Mouse (Mus musculus) embryonic facial prominence, embryonic 10.5 days (tissue): ENCODE measurements around the gene Clns1a. TPM values are rescaled to one million over a fixed set of nuclear protein-coding genes. Genes with fewer than 3 reads are reported as not detected.

ENCODE experiments used
- DNase-seq: peaks from one replicate; pipeline ENCODE4 v3.0.0-alpha.2; 2017; ENCODE audit warnings: low spot score
- H3K27ac ChIP-seq: fragments of 300-500 bp; sonication (generic); replicated peaks from 2 replicates; pipeline ENCODE4 v1.5.1; 2016; ENCODE audit warnings: mild to moderate bottlenecking
- H3K27me3 ChIP-seq: fragments of 300-500 bp; sonication (generic); replicated peaks from 2 replicates; pipeline ENCODE4 v1.6.1; 2016; ENCODE audit warnings: low read depth, mild to moderate bottlenecking; ENCODE audit not compliant: poor library complexity, severe bottlenecking
- H3K36me3 ChIP-seq: fragments of 300-500 bp; sonication (generic); replicated peaks from 2 replicates; pipeline ENCODE4 v1.6.1; 2016; ENCODE audit warnings: mild to moderate bottlenecking, moderate library complexity
- H3K4me1 ChIP-seq: fragments of 300-500 bp; sonication (generic); 2 replicates; pipeline ENCODE4 v1.6.1; 2016
- H3K4me3 ChIP-seq: fragments of 300-500 bp; sonication (generic); 2 replicates; pipeline ENCODE4 v1.5.1; 2016; ENCODE audit warnings: mild to moderate bottlenecking, moderate library complexity
- H3K9me3 ChIP-seq: fragments of 300-500 bp; sonication (generic); 2 replicates; pipeline ENCODE4 v1.6.1; 2016; ENCODE audit warnings: mild to moderate bottlenecking
- WGBS: fragments of 180-500 bp; shearing (Covaris S2); methylation state at CpG from one replicate; pipeline ENCODE4 v1.1.7; 2016; 5-methylcytosine and 5-hydroxymethylcytosine counted together
- polyA plus RNA-seq: library from polyadenylated mRNA; unstranded; fragments of >200 nt; fragmentation: Nextera tagmentation; extraction: Ambion mirVana; gene quantifications from 2 replicates; pipeline ENCODE4 v1.2.1, GENCODE M21; 2016

Gene Clns1a
- 296 and 321 TPM in 2 replicates for polyA plus RNA-seq

- WGBS, result under 1% methylated on average over 63 of the region's 63 CpGs
- Histone ChIP-seq H3K27ac (peak within 1 kb of the TSS; percentile 94), H3K27me3 (no peaks in the 10 kb centered on the region), H3K4me3 (peak within 1 kb of the TSS; percentile 90), H3K9me3 (peaks cover 5% of the 10 kb centered on the region; the same call in 1 of the 2 replicates), H3K36me3 (peaks cover 28% of the 10 kb centered on the region), H3K4me1 (peaks cover 16% of the 10 kb centered on the region)
- peak; percentile 91 for DNase-seq
These were observed at the start of gene Clns1a for GRCm38 (mm10) chr7:97696506-97697254. TSS of gene Clns1a (plus strand) at chr7:97696634.

- WGBS, result 89% methylated on average over 5 of the region's 5 CpGs
- Histone ChIP-seq H3K27me3 (no peaks in the 10 kb centered on the region), H3K27ac (no peak overlapping the region), H3K9me3 (no peaks in the 10 kb centered on the region), H3K4me1 (no peaks in the 10 kb centered on the region), H3K4me3 (no peak overlapping the region), H3K36me3 (peaks cover 22% of the 10 kb centered on the region)
- DNase-seq, result no peak
These were observed 48.8 kb upstream of the Clns1a start for GRCm38 (mm10) chr7:97647656-97648055.

DNA sequence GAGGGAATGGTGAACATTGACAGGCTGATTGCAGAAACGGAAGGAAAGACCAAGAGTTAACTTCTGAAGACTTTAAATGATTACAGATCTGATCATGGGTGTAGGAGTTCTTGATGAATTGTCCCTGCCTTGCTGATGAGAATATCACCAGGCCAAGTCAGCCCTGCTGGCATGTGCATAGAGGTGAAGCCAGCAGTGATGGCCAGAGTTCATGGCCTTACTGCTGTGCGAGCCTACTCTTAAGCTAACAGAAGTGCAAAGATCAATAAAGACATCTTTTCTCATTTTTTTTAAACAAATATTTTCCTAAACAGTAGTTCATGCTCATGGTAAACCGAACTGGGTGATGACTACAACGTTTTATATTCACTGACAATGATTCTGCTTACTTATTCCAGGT is 45.7 kb upstream of the Clns1a start:
- 95% methylated on average over 4 of the region's 4 CpGs for WGBS
- H3K27ac ChIP-seq, result no peak overlapping the region
- H3K9me3 ChIP-seq, result no peaks in the 10 kb centered on the region
- H3K4me1 ChIP-seq, result no peaks in the 10 kb centered on the region
- H3K4me3 ChIP-seq, result no peak overlapping the region
- H3K27me3 ChIP-seq, result no peaks in the 10 kb centered on the region
- no peak for DNase-seq
- H3K36me3 ChIP-seq, result peaks cover 44% of the 10 kb centered on the region

GRCm38 (mm10) chr7:97656144-97656543 is 40.3 kb upstream of the Clns1a start:
- Histone ChIP-seq H3K4me1 (no peaks in the 10 kb centered on the region), H3K27me3 (no peaks in the 10 kb centered on the region), H3K9me3 (no peaks in the 10 kb centered on the region), H3K36me3 (peaks cover 54% of the 10 kb centered on the region), H3K27ac (no peak overlapping the region), H3K4me3 (no peak overlapping the region)
- WGBS, result 91% methylated on average over 6 of the region's 6 CpGs
- no peak for DNase-seq

DNA sequence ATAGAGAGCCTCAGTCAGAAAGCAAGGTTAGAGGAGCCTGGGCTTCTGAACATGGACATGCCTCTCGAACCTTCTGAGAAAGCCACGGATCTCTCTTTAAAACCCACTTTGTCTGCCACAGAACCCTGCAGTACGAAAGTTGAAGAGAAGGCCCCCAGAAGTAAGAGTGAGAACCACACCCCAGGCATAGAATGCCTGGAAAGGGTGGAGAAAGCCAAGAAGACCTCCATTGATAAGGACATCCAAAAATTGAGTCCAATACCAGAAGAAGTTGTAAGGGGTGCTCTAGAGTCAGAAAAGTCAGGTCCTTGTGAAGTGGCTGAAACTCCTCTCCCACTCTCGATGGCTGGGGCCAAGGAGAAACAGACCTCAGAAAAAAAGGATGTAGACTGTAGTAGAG is 34.8 kb upstream of the Clns1a start:
- no peaks in the 10 kb centered on the region for H3K27me3 ChIP-seq
- H3K4me3 ChIP-seq, result no peak overlapping the region
- WGBS, result 91% methylated on average over 4 of the region's 4 CpGs
- peaks cover 72% of the 10 kb centered on the region for H3K36me3 ChIP-seq
- no peaks in the 10 kb centered on the region for H3K9me3 ChIP-seq
- no peak overlapping the region for H3K27ac ChIP-seq
- H3K4me1 ChIP-seq, result no peaks in the 10 kb centered on the region
- DNase-seq, result no peak

DNA sequence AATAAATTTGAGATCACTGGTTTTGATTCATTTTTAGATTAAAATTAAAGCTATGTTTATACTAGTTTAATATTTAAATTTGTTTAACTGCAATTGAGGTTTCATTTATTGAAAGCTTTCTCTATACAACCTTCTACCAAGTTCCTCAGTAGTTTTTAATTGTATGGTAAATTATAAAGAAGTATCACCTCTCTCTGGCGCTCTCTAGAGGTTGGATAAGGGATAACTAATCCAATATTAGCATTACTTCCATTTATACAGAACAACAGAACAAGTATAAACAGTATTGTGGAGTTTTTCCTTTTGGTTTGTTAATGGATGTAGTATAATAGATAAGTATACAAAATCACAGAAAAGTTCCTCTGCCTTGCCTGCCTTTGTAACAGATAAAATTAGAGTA is 17.2 kb upstream of the Clns1a start:
- Histone ChIP-seq H3K4me1 (no peaks in the 10 kb centered on the region), H3K36me3 (peaks cover 88% of the 10 kb centered on the region), H3K27ac (no peak overlapping the region), H3K9me3 (no peaks in the 10 kb centered on the region), H3K27me3 (no peaks in the 10 kb centered on the region), H3K4me3 (no peak overlapping the region)
- no peak for DNase-seq
- 25% methylated on average over 1 of the region's 1 CpGs for WGBS

DNA sequence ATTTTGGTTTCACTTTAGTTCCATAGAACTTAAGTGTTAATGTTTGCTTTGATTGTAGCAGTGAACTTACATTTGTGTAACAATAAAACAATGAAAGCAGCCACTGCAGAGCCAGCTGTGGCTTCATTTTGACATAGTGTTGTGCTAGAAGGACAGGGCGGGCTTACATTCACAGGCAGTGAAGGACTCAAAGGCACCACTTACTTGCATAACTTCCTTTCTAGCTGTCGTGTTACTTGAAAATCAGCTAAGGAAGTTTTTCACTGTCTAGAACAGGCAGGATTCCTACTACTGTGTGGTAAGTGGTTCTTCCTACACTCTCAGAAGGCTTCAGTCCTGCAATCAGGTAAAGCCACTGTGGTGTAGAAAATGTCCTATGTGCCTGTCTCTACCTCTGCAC is 8.6 kb upstream of the Clns1a start:
- H3K4me1 ChIP-seq, result no peaks in the 10 kb centered on the region
- H3K27me3 ChIP-seq, result no peaks in the 10 kb centered on the region
- no peak overlapping the region for H3K27ac ChIP-seq
- no peak overlapping the region for H3K4me3 ChIP-seq
- peaks cover 60% of the 10 kb centered on the region for H3K36me3 ChIP-seq
- no peaks in the 10 kb centered on the region for H3K9me3 ChIP-seq
- DNase-seq, result no peak
- WGBS, result 94% methylated on average over 2 of the region's 2 CpGs

- Histone ChIP-seq H3K27me3 (no peaks in the 10 kb centered on the region), H3K4me3 (no peak overlapping the region), H3K36me3 (peaks cover 24% of the 10 kb centered on the region), H3K27ac (no peak overlapping the region), H3K9me3 (peaks cover 5% of the 10 kb centered on the region; the same call in 1 of the 2 replicates), H3K4me1 (peaks cover 16% of the 10 kb centered on the region)
- no peak for DNase-seq
- 91% methylated on average over 1 of the region's 1 CpGs for WGBS
These were observed 993 bp upstream of the Clns1a start for GRCm38 (mm10) chr7:97695441-97695840.

DNA sequence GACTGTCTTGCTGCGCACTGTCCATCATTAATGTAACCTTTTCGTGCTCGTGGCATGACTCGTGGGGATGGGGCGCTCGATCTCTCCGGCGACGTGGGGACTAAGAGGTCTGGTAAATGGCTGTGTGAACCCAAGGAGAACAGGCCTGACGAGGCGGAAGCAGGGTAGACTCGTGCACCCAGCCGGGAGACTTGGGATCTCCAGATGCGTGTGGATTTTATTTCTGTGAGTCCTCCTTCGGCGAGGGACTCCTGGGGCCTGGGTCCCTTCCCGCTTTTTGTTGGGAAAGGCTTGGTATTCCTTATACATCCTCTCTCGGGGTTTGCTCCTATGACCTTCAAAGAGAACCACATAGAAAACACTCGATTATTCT is 315 bp upstream of the Clns1a start:
- 41% methylated on average over 19 of the region's 19 CpGs for WGBS
- Histone ChIP-seq H3K27me3 (no peaks in the 10 kb centered on the region), H3K27ac (peak overlapping the region; percentile 94), H3K36me3 (peaks cover 25% of the 10 kb centered on the region), H3K9me3 (peaks cover 5% of the 10 kb centered on the region; the same call in 1 of the 2 replicates), H3K4me3 (peak overlapping the region; percentile 90), H3K4me1 (peaks cover 16% of the 10 kb centered on the region)
- DNase-seq, result no peak

GRCm38 (mm10) chr7:97700173-97700572 is 3.7 kb downstream of the Clns1a start:
- WGBS, result 95% methylated on average over 4 of the region's 4 CpGs
- H3K9me3 ChIP-seq, result peaks cover 5% of the 10 kb centered on the region; the same call in 1 of the 2 replicates

DNA sequence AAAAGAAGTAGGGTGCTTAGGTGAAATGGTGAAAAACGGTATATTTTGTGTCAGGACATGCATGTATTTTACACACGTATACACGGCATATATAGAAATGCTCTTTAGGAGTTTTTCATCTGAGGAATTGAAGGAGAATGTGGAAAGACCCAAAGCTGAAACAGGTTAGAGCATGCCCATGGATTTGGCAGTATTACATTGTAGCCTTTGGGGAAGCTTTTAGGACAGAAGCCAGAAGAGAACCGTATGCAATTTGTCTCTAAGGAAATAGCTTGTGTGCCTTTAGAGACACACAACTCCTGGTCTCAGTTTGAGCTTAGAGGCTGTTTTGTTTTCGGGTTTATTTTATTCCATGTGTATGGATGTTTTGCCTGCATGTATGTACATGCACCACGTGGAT is 4.7 kb downstream of the Clns1a start:
- H3K27ac ChIP-seq, result no peak overlapping the region
- H3K9me3 ChIP-seq, result peaks cover 5% of the 10 kb centered on the region; the same call in 1 of the 2 replicates
- WGBS, result 89% methylated on average over 6 of the region's 6 CpGs
- peaks cover 10% of the 10 kb centered on the region for H3K4me1 ChIP-seq
- no peak for DNase-seq
- H3K27me3 ChIP-seq, result no peaks in the 10 kb centered on the region
- H3K4me3 ChIP-seq, result no peak overlapping the region
- H3K36me3 ChIP-seq, result peaks cover 36% of the 10 kb centered on the region

More at GRCm38 (mm10) chr7:97700173-97700572, 3.7 kb downstream of the Clns1a start:
- no peak overlapping the region for H3K4me3 ChIP-seq
- no peak overlapping the region for H3K27ac ChIP-seq
- H3K27me3 ChIP-seq, result no peaks in the 10 kb centered on the region
- no peak for DNase-seq
- H3K4me1 ChIP-seq, result peaks cover 16% of the 10 kb centered on the region
- H3K36me3 ChIP-seq, result peaks cover 31% of the 10 kb centered on the region

- 89% methylated on average over 4 of the region's 4 CpGs for WGBS
- Histone ChIP-seq H3K27ac (no peak overlapping the region), H3K4me1 (no peaks in the 10 kb centered on the region), H3K36me3 (peaks cover 51% of the 10 kb centered on the region), H3K9me3 (no peaks in the 10 kb centered on the region), H3K4me3 (no peak overlapping the region), H3K27me3 (no peaks in the 10 kb centered on the region)
- DNase-seq, result no peak
These were observed 10.7 kb downstream of the Clns1a start for GRCm38 (mm10) chr7:97707123-97707522.

DNA sequence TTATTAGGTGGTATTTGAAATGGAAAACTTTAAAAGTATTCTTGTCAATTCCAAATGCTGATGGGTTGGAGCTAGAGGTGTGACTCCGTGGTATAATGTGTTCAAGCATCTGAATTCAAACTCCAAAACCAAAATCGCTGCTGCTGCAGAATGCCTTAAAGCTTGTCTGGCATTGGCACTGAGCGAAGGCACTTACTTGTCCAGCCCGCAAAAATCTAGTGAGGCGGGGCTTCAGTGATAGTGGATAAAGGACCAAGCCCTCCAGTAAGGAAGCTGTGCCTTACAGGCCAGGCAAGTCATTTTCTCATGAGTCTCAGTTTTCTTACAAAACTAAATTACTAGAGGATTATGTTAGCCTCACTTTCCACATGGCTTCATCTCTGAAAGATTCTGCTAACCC is 11.4 kb downstream of the Clns1a start:
- no peak for DNase-seq
- 90% methylated on average over 5 of the region's 5 CpGs for WGBS
- Histone ChIP-seq H3K4me3 (no peak overlapping the region), H3K4me1 (no peaks in the 10 kb centered on the region), H3K36me3 (peaks cover 58% of the 10 kb centered on the region), H3K27ac (no peak overlapping the region), H3K27me3 (no peaks in the 10 kb centered on the region), H3K9me3 (no peaks in the 10 kb centered on the region)
